Mouse (Mus musculus): Measurements from ENCODE around the gene Tor3a.
A peak's percentile ranks its signal among the peaks of the same experiment; 100 is the strongest.

The Tor3a gene

DNA sequence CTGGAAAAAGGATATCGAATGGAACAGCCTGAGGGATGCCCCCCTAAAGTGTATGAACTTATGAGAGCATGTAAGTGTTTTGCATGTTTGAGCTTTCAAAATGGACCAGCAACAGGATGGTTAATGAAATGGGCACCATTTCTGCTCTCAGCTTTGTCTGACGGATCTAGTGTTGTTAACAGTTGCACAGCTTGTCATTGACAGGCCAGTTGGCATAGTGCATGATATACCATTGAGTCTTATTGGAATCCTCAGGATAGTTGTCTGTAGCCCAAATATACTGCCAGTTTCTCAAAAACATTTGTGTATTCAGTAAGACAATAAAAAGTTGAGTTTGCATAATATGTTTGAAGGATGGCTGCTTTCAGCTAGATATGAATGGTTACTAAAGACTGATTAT lies 39.0 kb downstream of the Tor3a start:
- no peak for DNase-seq (ENCODE audit: low spot score)

DNA sequence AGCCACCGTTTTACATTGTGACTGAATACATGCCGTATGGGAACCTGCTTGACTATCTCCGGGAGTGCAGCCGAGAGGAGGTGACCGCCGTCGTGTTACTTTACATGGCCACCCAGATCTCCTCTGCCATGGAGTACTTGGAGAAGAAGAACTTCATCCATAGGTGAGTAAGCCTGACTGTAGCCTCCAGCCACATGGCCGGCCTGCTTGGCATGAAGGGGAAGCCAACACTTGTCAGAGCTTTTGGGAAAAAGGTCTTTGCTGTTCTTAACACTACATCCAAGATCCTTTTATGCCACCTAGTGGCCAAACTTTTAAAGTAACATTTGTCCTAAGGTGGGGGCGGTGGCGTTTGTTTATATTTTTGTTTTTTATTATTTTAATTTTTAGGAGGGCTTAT lies 41.1 kb downstream of the Tor3a start:
- DNase-seq (ENCODE audit: low spot score): no peak

DNA sequence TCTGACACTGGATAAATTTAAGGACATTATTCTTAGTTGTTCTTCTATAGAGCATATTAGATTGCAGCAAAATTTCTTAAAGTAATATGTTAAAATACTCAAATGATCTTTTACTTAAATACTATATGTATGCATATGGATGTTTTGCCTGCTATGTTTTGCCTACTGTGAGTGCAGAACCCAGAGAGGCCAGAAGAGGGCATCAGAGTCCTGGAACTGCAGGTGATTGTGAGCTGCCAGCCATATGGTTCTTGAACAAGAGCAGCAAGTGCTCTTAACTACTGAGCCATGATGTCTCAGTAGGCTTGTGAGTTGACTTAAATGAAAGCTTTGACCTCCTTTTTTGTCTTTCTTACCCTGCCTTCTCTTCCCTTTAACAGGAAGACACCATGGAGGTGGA lies 43.2 kb downstream of the Tor3a start:
- DNase-seq (ENCODE audit: low spot score): no peak

DNA sequence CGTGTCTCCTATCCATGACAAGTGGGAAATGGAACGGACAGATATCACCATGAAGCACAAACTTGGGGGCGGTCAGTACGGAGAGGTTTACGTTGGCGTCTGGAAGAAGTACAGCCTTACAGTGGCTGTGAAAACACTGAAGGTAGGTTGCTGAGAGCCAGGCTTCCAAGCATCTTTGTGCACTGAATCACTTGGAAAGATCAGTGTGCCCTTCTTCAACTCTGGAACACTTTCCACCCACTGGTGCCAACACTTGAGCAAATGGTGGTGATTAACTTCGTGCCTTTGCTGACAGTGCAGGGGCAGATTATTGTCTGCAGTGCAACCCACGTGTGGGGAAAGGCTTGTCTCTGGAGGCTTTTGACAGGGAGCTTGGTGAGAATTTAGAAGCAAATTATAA lies 44.2 kb downstream of the Tor3a start:
- DNase-seq (ENCODE audit: low spot score): no peak

DNA sequence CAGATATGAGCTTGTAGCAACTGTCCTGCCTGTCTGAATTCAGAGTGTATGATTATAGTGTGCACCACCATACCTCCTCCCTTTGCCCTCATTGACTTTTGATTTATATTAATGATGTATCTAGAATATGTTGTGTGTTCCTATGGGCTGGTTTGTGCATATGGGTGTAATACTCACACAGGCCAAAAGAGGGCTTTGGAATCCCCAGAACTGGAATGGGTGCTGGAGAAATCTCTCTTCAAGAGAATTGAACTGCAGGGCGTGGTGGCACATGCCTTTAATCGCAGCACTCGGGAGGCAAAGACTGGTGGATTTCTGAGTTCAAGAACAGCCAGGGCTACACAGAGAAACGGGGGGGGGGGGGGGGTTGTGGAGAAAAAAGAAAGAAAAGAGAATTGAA lies 47.4 kb downstream of the Tor3a start:
- DNase-seq (ENCODE audit: low spot score): no peak

DNA sequence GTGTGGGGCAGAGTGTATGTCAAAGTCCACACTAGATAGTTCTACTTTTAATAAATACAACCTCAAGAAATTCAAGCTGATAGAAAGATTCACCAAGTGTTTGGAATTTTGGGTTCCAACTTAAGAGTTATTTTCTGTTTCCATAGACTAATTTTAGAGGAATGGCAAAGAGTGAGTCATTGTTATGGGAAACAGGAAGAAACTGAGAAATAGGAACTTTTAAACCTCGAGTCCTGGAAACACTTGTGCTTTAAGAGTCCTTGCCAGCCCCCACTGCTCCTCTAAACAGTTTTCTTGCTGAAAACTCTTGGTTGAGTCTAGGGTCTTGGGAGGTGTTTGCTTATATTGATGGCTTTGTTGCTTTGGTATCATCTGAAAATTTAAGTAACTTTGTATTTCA lies 49.9 kb downstream of the Tor3a start:
- DNase-seq (ENCODE audit: low spot score): no peak

DNA sequence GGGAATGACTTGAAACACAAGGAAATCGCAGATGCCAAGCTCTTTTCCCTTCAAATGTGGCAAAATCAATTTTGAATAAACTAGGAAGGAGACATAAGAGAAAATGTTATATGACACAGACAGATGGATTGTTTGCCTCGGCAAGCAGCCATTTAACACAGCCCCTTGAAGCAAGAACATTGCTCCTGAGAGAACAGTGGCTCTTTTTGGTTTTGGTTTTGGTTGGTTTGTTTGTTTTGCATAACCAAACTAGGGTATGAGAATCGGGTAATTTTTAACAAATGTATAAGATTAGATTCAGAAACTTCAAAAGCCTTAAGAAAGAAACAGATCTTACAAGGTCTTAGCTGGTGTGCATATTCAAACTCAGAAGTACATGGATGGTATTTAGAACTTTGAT lies 53.2 kb downstream of the Tor3a start:
- no peak for DNase-seq (ENCODE audit: low spot score)

DNA sequence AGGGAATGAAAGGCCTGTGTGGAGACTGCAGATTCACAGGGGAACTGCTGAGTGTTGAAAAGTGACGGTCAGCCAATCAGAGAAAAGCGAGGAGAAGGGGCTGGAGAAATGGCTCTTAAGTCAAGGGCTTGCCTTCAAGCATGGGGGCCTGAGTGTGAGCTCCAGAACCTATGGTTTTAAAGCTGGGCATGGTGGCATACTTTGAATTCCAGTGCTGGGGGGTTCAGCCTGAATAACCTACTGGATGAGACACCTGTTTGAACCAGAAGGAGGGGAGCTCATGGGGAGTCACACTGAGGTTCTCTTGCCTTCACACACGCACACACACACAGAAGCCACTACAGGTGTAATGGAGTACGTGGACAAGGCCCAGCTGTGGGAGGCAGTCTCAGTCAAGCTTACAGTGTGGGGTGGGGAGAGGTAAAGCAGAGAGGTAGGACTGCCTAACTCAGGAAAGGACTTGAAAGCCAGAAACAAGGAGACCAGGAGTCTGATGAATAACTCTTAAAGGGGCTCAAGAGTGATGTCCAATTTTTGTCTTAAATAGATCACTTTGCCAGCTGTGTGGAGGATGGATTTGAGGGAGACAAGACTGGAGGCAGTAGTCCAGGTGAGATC lies 53.8 kb downstream of the Tor3a start:
- no peak for DNase-seq (ENCODE audit: low spot score)

DNA sequence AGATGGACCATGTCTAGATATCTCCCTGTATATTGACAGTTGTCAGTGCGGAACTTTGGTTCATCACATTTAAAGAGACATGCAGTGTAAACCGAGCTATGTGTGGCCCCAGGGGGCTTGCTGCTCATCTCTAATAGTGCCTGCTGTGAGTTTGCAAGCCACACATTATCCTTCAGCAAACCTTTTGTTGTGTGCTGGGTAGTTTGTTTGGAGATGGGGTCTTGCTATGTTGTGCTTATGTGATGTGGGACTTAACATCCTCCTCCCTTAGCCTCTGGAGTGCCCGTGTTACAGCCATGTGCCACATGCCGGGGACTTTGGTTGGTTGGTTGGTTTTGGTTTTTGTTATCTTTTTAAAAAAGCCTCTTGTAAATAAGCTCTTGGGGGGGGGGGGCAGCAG lies 56.3 kb downstream of the Tor3a start:
- no peak for DNase-seq (ENCODE audit: low spot score)

DNA sequence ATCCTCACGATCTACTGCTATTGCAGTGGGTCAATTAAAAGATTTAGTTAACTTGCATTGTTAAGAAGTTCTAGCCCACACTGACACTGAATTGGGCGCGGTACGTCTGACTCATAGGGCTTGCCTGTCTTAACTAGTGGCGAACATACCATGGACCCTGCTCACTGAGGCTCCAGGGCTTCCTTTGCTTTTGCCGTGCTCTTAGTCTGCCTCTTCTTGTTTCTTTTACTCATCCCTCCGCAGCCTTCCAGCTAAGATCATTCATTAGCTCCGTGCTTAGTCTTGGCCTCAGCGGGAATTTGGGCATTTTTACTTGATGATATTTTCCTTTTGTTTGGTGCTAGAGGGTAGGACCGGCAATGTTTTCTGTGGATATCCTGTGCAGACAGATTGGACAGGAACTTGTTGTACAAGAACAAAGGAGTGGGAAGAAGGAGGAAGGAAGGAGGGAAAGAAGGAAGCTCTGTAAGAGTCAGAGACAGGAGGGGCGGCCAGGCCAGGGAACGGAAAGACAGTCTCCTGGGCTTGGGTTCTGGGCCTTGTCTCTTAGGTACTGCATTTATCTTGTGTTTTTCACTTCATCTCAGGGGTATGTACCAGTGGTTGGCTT lies 57.1 kb downstream of the Tor3a start:
- peak; percentile 60 for DNase-seq (ENCODE audit: low spot score)

DNA sequence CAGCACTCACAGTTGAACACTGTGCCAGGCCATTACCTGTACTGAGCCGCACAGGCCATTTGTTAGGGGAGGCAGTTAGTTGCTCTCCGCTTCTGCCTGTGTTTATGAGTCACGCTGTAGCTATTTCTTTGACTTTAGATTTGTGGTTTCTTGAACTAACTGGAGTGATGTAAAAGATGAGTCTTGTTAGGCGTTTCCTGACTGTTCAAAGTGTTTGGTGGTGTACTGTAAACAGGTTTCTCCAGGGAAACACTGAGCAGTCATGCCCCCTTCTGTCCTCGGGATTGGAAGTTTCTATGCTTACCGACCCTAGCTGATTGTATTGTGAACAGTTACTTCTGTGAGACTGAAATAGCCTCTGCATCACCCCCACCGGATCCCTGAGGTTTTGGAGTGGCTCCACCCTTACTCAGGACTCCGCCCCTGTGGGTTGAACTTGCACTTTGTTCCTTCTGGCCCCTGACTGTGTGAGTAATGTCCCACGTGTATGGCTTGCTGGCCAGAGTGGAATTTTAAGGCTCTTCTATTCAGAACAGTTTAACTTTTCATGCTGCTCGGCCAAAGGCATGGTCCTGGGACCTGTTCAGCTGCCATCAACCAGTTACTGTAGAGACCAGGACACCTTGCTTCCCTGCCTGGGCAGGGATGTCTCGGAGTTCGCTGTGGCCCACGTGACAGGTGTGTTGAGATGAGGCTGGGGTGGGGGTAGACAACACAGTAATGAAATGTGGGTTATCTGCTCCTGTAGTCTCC lies 58.6 kb downstream of the Tor3a start:
- peak; percentile 76 for DNase-seq (ENCODE audit: low spot score)

DNA sequence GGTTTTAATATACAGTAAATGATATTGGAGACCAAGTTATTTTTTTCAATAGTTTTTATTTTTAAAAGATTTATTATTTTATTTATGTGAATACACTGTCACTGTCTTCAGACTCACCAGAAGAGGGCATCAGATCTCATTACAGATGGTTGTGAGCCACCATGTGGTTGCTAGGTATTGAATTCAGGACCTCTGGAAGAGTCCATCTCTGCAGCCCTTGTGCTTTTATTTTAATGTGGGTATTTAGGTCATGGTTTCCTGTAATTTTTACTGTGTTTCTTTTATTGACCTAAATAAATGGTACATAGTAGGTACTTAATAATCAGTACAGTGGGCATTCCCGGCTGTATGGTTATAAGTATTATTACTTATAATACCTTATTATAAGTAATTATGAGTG lies 59.4 kb downstream of the Tor3a start:
- no peak for DNase-seq (ENCODE audit: low spot score)

DNA sequence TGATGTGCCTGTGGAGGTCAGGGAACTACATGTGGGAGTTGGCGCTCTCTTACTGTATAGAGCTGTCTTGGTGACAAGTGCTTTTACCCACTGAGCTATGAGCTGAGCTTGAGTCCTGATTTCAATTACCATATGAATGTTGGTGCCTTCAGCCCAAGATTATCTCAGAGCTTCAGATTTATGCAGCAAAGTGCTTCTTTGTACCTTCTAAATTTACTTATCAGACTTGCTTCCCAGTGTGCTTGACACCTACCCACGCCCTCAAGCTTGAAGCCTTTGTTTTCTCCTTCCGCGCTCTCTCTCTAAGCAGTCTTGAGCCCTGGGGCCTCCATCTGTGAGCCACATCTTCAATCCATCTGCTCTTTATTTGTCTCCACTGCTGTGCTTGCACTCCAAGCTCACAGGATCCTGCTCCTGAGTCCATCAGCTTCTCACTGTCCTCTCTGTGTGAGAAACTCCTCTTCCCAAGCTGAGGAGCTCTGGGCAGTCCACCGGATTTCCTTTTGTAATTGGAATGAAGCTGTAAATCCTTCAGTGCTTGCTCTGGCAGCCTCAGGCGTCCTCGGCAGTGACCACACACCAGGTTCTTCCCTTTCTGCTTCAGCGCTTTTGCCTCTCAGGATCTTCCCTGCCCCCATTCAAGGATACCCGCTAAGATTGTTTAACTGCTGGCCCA lies 60.2 kb downstream of the Tor3a start:
- DNase-seq (ENCODE audit: low spot score): no peak

DNA sequence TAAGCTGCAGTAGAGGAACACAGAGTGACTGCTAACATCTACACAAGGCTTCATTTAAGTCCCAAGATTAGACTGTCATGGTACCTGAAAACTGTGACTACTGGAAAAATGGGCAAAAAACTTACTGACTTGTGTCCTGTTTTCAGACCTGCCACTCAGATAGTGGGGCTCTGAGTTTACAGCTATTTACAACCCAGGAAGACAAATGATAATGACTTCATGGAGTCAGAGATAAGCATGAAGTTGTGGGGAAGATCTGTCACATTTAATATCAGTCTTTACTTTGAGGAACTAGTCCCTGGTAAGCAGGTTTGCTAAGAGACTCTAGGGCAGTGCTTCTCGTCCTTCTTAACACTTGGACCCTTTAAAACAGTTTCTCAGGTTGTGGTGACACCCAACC lies 63.9 kb downstream of the Tor3a start:
- DNase-seq (ENCODE audit: low spot score): no peak

DNA sequence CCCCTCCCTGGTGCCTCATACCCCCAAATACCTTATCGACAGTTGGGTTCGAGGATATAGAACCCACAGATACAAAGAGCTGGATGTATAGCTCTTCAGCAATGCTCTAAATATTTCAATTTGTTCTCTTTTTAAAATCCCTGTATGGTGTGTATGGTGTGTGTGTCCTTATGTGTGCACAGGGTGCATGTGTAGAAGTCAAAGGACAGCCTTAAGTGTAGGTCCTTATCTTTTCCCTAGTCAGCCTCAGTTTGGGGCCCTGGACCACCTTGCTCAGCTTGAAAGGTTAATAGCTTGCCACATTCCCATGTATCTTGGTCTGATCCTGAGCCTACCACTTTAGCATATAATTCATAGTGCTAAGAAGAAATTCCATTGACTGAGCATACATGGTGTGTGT lies 65.7 kb downstream of the Tor3a start:
- DNase-seq (ENCODE audit: low spot score): no peak

DNA sequence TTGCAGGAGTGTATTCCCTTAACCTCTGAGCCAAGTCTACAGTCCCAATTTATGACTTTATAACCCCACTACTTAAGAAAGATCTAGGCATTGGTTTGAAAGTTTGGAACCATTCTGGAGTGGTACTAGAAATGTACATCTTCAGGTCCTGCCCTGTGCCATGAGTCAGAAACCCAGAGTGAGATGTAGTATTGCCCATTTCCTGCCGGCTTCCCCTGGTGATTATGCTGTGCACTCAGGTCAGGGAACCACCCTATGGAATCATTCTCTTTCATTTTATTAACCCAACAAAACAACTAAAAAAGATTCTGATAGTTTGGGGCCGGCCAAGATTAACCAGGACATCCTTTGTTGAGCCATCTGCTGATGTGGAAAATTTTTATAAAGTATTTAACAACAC lies 68.2 kb downstream of the Tor3a start:
- no peak for DNase-seq (ENCODE audit: low spot score)

DNA sequence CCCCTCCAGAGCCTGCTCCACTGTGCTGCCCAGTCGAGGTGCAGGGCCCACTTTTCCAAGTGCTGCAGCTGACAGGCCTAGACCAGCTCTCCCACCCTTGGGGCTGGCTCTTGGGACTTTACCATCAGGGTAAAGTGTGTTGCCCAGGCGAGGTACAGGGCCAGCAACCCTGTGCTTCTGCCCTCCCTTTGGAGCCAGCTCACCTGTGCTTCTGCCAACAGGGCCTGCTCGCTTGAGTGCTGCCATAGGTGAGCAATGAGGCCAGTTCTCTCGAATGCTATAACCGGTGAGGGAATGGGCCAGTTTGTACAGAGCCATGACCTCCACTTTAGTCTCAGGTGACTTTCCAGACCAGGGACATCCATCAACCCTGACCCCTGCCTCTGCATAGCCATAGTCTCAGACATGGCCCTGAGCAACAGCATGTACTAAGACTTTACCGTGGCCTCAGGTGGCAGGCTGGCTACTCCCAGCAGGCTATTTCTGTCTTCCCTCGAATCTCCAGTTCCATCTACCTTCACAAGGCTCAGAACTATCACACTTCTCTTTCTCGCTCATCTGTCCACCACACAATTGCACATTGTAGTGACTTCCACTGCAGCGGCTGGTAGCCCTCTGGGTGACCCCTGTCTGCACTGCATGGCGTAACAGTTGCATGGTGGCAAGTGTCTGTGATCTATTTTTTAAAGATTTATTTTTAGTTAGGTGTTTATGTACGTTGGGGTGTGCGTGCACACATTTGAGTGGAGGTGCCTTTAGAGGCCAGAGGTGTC lies 68.9 kb downstream of the Tor3a start:
- no peak for DNase-seq (ENCODE audit: low spot score)
